Mouse (Mus musculus) hindbrain, embryonic 15.5 days (tissue): ENCODE results near the gene Sugt1. TPM values are rescaled to one million over a fixed set of nuclear protein-coding genes. Genes with fewer than 3 reads are reported as not detected.

ENCODE experiments used
- microRNA-seq: library from miRNA; unstranded; fragments of <30 nt; microRNA quantifications from one replicate; pipeline ENCODE4, GENCODE M21; 2016
- polyA plus RNA-seq: library from polyadenylated mRNA; unstranded; fragments of >200 nt; fragmentation: Nextera tagmentation; extraction: Ambion mirVana; gene quantifications from 2 replicates; pipeline ENCODE4 v1.2.1, GENCODE M21; 2015

Gene Sugt1
- polyA plus RNA-seq, 1 experiment from 2014 or later, result 100 TPM

Small RNA genes within 50 kb of the gene (microRNA-seq; reads per million reads assigned to microRNA genes)
- gene Gm27857, result not detected

Other genes starting within 250 kb of the Sugt1 start
- 20.3 and 21.4 TPM in 2 replicates for gene Naa16, start 196.9 kb upstream of the Sugt1 start, polyA plus RNA-seq
- gene Mtrf1, start 189.9 kb upstream of the Sugt1 start, polyA plus RNA-seq, result 10.9 and 11.1 TPM in 2 replicates
- gene Kbtbd7, start 161.2 kb upstream of the Sugt1 start, polyA plus RNA-seq, result 18.2 and 18.8 TPM in 2 replicates
- 2.0 and 2.8 TPM in 2 replicates for gene Kbtbd6, start 135.9 kb upstream of the Sugt1 start, polyA plus RNA-seq
- 2.9 and 3.8 TPM in 2 replicates for gene Elf1, start 106.5 kb upstream of the Sugt1 start, polyA plus RNA-seq
- 40.1 and 43.1 TPM in 2 replicates for gene Wbp4, start 106.2 kb upstream of the Sugt1 start, polyA plus RNA-seq
- 4.7 and 5.7 TPM in 2 replicates for gene Cnmd, start 74.5 kb downstream of the Sugt1 start, polyA plus RNA-seq
- 54.6 and 58.9 TPM in 2 replicates for gene Pcdh8, start 183.6 kb downstream of the Sugt1 start, polyA plus RNA-seq